Mouse (Mus musculus): ENCODE measurements around the gene Cntnap2.

Gene Cntnap2

DNA sequence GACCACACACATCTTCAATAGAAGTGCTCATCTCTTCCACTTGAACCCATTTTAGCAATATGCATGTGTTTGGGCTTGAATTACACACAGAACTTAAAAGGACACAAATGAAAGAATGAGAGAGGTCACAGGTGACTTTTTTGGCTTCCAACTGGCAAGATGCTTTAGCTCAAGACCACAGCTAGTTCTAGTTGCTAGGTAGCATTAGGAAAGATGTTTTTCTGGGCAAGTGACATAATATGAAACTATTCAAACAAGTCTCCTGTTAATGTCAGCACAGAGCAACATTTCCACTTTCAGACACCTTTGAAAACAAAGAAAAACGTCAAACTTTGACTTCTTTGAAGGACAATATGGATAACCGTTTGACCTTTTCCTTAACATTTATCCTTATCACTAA, 1657.4 kb downstream of the Cntnap2 start:
- DNase-seq, result no peak

DNA sequence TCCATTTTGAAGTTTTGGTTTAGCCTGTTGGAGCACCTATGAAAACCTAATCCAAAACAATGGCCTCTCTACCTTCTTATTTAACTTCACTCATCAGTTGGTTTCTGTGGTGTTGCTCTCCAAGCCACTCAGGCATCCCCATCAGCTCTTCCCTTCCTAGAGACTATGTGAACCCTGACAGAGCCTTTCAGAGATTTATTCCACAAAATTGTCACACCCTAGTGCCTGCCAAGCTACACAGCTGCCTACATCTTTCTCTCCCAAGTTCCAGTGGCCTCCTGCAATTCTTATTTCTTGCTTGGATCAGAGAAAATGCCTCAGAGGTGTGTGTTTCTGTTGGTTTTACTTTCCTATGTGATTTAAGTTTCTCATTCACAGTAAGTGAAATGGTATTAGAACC, 1674.6 kb downstream of the Cntnap2 start:
- no peak for DNase-seq

DNA sequence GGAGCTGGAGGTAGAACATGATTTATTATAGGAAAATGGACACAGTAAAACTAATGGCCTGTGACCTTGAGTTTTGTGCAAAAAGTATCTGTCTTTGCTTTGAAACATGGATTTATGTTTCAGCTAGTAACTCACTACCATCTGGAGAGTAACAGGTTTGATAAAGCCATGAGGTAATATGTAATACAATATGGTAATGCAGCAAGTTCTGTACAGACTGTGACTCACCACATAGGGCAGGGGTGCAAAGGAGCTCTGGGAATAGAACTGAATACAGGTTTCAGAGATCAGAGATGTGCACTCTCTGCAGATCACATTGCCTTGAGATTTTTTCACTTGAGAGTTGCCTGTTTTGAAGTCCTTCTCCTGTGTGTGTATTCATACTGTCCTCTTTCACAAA, 1689.3 kb downstream of the Cntnap2 start:
- no peak for DNase-seq

DNA sequence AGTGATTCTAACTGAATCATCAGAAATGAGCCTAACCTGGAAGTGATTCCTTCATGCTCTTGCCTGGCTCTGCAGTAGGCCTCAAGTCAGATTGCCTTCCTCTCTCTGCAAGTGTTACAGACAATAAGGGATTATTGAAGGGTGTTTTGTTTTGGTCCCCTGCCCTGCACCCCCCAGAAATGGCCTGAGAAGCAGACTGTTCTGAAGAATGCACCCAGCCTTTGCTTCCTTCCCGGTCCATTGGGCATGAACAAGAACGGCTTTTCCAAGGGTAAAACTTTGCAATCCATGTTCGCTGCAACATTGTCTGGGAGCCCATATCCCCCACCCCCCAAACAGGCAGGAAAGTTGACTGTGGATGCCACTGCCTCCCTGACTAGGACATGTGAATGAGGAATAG, 1704.3 kb downstream of the Cntnap2 start:
- no peak for DNase-seq

- no peak for DNase-seq
These were observed 1715.4 kb downstream of the Cntnap2 start for GRCm38 (mm10) chr6:46774529-46774928.

GRCm38 (mm10) chr6:46802264-46803110, 1743.3 kb downstream of the Cntnap2 start:
- no peak for DNase-seq

GRCm38 (mm10) chr6:46856635-46857034, 1797.5 kb downstream of the Cntnap2 start:
- DNase-seq, result no peak

- no peak for DNase-seq
These were observed 1801.9 kb downstream of the Cntnap2 start for GRCm38 (mm10) chr6:46861076-46861475.

- no peak for DNase-seq
These were observed 1807.2 kb downstream of the Cntnap2 start for GRCm38 (mm10) chr6:46866317-46866716.

- DNase-seq, result no peak
These were observed 1827.1 kb downstream of the Cntnap2 start for GRCm38 (mm10) chr6:46886230-46886629.

GRCm38 (mm10) chr6:46909167-46909566, 1850.0 kb downstream of the Cntnap2 start:
- DNase-seq, result no peak

- no peak for DNase-seq
These were observed 1859.6 kb downstream of the Cntnap2 start for GRCm38 (mm10) chr6:46918701-46919274.

GRCm38 (mm10) chr6:46919973-46920372, 1860.8 kb downstream of the Cntnap2 start:
- no peak for DNase-seq

DNA sequence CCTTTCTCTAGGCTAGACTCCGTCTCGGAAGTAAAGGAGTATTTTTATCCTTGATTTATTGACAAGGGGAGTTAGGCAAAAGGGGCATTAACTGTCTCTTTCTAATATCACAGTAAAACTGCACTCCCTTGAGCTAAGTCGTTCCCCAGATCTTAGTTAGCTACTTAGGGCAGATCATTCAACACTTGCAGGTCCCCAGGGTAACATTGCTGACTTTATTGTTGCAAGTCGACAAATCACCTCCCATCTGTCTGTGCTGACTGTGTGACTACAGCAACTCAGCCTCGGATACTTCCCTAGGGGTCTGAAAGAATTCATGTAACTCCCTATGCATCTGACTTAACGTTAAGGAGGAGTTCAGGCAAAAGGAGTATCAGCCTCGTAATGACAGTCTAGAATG, 1865.6 kb downstream of the Cntnap2 start:
- DNase-seq, result no peak

DNA sequence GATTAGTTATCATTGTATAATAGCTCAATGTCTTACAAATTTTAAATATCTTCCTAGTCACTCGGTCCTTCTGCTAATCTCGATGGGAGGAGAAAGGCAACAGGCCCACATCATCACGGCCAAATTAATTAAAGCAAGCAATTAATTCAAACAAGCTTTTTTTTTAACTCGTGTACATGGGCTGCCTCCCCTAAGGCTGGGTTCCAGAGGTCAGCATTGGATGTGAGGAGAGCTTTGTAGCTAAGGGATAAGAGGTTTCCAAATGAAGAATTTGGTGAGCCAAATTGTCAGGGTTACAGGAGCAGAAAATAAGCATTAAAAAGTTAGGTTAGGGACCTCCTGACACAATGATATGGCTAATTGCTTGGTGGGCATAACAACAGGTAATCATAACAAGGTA, 1886.5 kb downstream of the Cntnap2 start:
- DNase-seq, result no peak

GRCm38 (mm10) chr6:46961022-46961686, 1902.0 kb downstream of the Cntnap2 start:
- peak; percentile 59 for DNase-seq

DNA sequence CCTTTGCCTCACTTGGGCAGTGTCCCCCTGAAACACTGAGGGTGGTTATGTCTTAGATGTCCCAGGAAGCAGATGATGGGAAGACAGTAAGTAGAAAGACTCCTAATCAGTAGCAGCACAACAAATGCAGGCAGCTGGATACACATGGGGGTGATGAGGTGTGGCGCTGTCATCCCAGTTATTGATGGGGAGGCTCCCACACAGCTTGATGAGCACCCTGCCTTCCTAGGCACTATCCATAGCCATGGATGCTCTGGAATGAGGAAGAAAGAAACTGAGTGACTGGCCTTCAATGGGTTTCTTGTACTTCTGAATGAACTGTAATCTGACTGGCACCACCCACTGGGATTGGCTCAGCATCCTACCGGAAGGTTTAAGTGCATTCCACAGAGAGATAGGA, 1904.1 kb downstream of the Cntnap2 start:
- no peak for DNase-seq

DNA sequence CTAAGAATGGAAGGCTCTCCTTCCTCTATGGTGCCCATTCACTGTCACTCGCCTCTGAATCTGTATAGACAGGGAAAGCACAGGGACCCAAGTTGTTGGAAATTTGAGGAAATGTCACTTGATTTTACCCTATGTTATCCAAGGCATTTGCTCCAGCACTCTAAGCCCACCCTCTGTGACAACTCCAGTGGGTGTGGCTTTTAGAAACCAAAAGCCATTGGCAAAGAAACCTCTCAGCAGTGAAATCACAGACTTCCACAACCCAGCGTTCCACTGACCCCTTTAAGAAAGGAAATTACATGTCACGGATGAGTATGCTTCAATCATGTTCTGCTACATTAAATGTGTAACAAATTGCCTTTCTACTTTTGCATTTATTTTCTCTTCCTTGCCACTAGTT, 1904.5 kb downstream of the Cntnap2 start:
- no peak for DNase-seq

DNA sequence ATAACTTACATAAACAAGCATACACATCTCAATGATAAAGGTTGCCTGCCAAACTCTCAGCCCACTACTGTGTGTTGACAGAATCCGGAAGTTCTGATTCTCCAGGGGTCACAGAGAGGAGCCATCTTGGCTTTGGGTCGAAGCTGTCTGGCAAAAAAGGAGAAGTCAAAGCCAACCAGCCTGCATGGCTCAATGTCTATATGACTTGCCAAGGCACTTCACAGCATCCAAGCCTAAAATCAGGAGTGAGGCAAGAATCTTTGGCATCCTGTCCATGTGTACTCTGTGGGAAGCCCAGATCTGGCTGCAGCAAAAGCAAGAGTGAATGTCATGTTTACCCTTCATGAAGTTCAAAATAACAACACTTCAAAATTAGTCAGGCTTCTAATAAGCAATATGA, 1913.5 kb downstream of the Cntnap2 start:
- no peak for DNase-seq

DNA sequence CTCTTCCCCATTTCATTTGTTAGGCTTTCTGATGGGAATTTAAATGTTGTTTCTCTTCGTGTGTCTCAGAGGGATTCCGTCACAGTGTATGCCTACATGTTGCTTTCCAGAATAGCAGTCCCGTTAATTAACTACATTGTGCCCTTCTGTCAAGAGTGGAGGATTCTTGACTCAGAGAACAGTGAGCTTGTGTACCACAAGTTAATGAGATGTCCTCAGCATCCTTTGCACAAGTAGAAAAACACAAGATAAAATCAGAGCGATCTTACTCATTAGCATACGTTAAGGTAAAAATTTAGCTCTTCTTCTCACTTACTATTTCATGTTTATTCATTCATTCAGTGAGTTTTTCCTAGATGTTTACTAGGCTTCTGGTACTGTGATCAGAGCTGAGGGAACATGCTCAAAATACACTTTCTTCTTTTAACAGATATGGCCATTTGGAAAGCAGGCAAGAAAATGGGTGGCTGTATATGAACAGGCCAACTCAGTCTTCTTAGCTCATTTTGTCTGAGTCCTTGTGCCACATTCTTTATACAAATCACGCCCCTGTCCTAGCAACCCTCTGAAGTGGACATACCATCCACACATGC, 1936.9 kb downstream of the Cntnap2 start:
- no peak for DNase-seq

DNA sequence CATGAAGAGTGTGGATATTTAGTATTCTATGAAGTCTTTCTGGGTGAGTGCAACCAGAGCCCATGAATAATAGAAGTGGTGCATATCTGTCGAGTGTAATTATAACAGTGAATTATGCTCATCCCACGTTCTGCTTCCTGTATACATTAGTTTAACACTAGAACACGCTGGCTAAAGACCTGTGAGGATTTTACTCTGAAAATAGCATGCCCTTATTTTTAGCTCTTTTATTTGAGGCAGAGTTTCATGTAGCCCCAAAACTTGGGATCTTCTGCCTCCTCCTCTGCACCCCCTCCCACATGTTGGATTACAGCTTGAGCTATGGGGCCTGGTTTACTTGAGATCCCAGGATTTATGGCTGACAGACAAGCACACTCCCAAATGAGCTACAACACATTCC, 1945.3 kb downstream of the Cntnap2 start:
- no peak for DNase-seq

DNA sequence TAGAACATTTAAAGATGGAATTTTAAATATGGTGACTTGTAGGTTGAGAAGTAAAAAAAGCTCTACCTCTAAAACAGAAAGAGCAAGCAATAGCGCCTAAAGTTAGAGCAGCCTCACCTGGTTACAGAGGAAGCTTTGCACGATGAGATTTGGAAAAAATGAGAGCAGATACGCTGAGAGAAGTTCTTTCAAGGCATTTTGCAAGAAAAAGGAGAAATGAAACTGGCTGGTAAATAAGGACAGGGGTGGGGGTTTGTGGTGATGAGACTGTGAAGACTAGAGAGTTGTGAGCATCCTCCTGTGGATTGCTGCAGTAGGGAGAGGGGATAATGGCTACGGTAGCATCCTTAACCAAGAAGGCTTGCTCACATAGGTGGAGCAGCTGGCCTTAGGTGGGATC, 1953.8 kb downstream of the Cntnap2 start:
- no peak for DNase-seq

DNA sequence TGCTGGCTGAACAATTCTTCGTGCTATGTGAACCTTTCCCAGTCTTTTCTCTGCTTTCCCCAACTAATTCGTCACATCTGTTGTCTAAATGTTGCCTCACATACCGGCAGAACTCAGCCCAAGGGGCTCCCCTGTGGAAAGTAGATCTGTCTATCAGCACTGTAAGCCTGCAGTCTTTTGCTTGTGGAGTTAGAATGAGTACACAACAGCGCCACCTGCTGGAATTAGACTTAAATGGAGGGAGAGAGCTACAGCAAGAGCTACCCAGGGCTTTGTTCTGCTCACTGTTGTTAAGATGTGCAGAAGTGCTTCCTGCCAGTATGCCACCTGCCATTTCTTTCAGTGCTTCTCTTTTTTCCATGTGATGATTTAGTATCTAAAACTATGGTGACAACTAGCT, 1954.4 kb downstream of the Cntnap2 start:
- DNase-seq, result peak; percentile 73
